Mouse (Mus musculus) layer of hippocampus, postnatal 25 days (tissue): ENCODE results near the gene Cd53. TPM values are rescaled to one million over a fixed set of nuclear protein-coding genes. Genes with fewer than 3 reads are reported as not detected.
A peak's percentile ranks its signal among the peaks of the same experiment; 100 is the strongest.

Experiments used
- DNase-seq, 2 experiments: peaks; one replicate each; pipeline ENCODE4 v3.0.0; 2022; ENCODE audit warnings: mixed read lengths in 2 of 2, low spot score in 1 of 2; ENCODE audit errors: extremely low spot score in 1 of 2
- total RNA-seq, 2 experiments: library from RNA; stranded (reverse); gene quantifications; 2 replicates each; pipeline ENCODE4 v1.2.3; 2021

Gene Cd53
- total RNA-seq, result 10 to 100 TPM in 1 of 2 experiments, 1 to 10 TPM in 1; 9.7 to 10.5 TPM

GRCm38 (mm10) chr3:106789930-106790329 is at the start of gene Cd53:
TSS of gene Cd53 (minus strand) at chr3:106790149.
- DNase-seq, result no peak

GRCm38 (mm10) chr3:106832107-106832506 is 42.2 kb upstream of the Cd53 start:
- no peak for DNase-seq

- no peak for DNase-seq
Measured at GRCm38 (mm10) chr3:106826187-106826586, 36.2 kb upstream of the Cd53 start, which contains the start of gene Olfr266. TSS of gene Olfr266 (minus strand) at chr3:106826287.

- no peak for DNase-seq
Measured at GRCm38 (mm10) chr3:106817676-106818075, 27.7 kb upstream of the Cd53 start.

GRCm38 (mm10) chr3:106808972-106809695 is 19.2 kb upstream of the Cd53 start:
- no peak for DNase-seq

GRCm38 (mm10) chr3:106798079-106798478 is 8.1 kb upstream of the Cd53 start:
- DNase-seq, result no peak

DNA sequence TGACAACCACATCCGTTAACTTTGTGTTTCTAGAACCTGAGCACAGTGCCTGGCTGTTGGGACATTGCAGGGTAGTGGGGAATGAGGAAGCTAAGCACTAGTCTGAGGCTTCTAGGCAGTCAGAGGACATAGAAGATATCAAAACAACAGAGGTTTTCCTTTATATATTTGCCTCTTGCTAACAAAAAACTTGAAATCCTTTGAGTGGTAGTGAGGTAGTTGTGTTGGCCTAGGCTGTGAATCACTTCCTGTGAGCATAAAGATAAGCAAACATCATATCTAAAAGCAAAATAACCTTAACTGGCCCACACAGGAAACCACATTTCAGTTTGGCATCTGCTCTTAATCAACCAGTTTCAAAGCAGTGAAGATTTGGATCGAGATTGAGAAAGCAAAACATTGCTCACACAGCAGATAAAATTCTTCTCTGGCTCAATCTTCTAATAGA is 1.5 kb downstream of the Cd53 start:
- no peak for DNase-seq

DNA sequence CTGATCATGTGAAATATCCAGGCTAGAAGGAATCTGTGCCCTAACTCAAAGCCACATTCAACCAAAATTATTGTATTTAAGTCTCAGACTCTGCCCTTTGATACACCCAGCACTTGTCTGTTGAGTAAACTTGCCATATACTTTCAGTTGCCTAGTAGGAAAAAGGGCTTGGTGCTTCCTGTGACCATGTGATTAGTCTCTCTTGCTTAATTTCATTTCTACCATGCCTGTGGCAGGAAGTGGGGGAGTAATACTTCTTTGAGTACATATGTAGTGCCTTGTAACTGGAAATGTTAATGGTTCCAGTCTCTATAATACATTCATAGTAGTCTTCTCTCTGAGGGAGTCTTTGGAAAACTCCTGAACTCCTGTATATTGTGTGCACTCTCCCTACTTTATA is 2.0 kb downstream of the Cd53 start:
- DNase-seq, result no peak

DNA sequence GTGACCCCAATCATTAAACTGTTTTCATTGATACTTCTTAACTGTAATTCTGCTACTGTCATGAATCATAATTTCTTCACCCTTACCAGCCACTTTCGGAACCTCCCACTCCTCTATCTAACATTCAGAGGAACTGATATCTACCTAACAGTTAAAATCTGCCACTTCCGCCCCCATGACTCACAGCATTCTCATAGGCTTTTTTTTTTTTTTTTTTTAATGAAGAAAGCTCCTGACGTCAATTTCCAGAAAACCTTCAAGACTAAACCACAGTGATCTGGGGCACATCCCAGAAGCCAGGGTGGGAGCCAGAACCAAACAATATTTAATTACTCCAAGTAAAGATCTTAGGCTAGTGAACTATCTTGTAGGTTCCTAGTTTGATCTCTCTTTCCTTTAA is 4.8 kb downstream of the Cd53 start:
- DNase-seq, result no peak

DNA sequence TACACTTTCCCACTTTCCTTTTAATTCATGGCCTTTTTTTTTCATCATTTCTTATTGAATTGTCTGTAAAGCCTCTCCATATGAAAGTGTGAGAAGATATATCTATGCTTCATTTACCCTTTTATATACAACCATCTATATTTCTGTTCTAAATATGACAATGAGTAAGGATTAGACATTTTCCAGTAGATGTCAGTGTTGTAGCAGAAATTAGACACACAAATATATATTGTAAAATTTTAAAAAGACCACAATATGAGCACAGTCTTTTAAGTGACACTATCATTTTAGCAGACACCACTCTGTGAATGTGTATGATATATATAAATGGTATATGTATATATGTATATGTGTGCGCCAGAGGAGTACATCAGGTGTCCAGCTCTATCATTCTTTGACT is 18.1 kb downstream of the Cd53 start:
- DNase-seq, result no peak

DNA sequence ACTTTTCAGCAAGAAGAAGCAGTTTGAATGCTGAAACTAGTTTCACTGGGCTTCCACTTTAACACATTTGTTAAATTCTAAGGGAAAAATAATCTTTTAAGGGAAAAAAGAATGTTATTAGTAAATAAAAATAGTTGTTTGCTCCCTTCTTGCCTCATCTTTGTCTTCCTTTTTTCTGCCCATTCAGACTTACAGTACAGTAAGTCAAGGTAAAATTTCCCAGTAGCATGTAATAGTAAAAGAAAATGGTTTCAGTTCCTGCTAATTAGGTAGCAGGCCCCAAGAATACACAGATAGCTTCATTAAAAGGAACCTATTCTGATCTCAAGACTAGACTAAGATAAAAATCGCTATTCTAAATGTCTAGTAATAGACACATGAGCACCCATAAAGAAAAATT is 34.1 kb downstream of the Cd53 start:
- no peak for DNase-seq

DNA sequence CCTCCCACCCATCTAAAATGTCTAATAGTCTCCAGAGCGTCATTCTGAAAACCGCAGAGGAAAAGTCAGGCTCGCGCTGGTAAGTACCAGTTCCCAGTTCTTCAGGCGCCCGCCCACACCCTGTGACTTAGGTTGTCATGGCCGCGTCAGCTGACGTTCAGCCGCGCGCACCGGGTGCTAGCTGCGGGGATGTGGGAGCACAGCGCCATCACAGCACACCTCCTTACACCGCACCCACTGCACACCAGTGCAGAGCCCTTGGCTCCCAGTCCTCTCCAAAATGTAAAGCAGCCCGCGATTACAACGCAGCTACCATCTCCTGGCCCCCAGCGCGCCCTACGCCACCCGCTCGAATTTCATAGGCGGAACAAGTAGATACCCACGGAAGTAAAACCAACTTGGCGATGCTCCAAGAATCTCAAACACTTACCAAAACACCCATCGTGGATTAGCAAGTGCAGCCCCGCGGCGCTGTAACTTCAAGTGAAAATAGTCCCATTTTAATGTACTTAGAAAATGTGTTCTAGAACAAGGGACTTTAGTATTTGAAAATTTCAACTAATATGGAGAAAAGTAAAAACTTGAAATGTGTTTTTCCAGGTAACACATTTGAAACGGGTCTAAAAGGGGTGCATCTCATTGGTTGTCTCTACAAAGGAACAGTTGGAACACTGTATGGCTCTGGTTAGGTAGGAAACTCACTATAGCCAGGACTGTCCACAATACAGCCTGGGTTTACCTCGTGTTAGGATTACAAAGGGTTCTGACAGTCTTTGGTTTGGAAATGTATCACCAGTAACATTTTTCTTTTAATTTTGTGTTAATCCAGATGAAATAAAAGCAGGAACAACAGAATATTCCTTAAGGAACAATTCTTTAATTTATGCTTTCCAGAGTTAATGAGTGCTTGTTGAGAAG is 67.7 kb downstream of the Cd53 start:
- DNase-seq, result peak; percentile 69 to 79

DNA sequence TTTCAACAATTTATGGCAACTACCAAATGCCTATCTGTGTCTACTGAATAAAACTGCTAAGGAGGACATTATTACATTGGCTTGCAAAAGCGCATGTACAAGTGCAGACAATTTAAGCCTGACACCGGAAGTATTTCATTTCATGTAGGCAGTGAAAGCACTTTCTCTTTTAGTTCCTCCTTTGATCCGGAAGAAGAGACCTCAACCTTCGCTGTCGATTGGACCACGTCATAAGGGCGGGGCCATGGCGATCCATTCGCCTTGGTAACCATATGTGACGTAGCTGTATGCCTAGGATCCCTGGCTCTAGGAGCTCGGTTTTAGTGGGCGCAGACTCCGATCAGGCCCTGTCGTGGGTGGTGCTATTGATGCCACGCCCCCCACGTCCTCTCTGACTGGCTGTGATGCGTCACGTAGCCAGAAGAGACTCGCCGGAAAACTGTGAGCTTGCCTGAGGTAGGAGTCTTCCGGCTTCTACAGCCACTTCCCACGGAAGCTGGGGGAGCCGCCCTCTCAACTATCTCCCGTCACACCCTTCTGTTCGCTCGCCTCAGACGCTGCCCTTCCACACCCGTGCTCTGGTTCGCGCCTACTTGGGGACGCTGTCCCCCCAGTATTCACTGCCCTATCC is 68.4 kb downstream of the Cd53 start:
- peak; percentile 74 to 79 for DNase-seq

Other genes with a start within 250 kb of the Cd53 start
- gene Dram2, start 242.4 kb downstream of the Cd53 start, total RNA-seq, result 10 to 100 TPM; 39.2 to 40.2 TPM
- gene Cept1, start 242.3 kb downstream of the Cd53 start, total RNA-seq, result 10 to 100 TPM; 43.9 to 49.5 TPM
- 10 to 100 TPM; 18.0 to 19.8 TPM for gene Lrif1, start 105.2 kb downstream of the Cd53 start, total RNA-seq
- gene Olfr266, start 36.1 kb upstream of the Cd53 start, total RNA-seq, result not detected
- 10 to 100 TPM; 20.3 to 22.1 TPM for gene Kcna3, start 246.0 kb upstream of the Cd53 start, total RNA-seq